Mouse (Mus musculus) adrenal gland, adult 10 weeks (tissue): Measurements from ENCODE around the gene Prr11. TPM values are rescaled to one million over a fixed set of nuclear protein-coding genes. Genes with fewer than 3 reads are reported as not detected.

ENCODE experiments used
- polyA plus RNA-seq: library from polyadenylated mRNA; stranded (reverse); fragments of 350-450 nt; fragmentation: Illumina TruSeq; extraction: RNeasy Lipid Tissue Mini Kit (QIAGEN cat#74804); gene quantifications from one replicate; pipeline ENCODE4 v1.2.3, GENCODE M21; 2014; ENCODE audit warnings: low read depth, low replicate concordance

Gene Prr11
- polyA plus RNA-seq = 5.8 TPM

DNA sequence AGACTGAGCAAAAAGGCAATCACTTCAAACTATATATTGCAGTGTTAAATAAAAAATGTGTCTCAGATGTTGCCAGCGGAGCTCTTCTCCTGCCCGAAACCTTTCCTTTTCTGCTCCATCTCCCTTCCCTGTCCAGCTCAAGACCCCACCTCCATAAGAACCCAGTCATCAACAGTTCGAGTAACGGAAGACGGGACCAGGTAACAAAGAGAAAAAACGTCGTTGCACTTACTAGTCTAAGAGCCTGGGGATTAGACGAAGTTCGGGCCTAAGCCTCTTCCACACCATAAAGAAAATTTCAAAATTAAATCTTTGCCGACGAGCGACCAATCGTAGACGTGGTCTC, at the start of gene Prr11:
TSS of gene Prr11 (minus strand) at position 300 of the 346 bp plus-strand sequence.

DNA sequence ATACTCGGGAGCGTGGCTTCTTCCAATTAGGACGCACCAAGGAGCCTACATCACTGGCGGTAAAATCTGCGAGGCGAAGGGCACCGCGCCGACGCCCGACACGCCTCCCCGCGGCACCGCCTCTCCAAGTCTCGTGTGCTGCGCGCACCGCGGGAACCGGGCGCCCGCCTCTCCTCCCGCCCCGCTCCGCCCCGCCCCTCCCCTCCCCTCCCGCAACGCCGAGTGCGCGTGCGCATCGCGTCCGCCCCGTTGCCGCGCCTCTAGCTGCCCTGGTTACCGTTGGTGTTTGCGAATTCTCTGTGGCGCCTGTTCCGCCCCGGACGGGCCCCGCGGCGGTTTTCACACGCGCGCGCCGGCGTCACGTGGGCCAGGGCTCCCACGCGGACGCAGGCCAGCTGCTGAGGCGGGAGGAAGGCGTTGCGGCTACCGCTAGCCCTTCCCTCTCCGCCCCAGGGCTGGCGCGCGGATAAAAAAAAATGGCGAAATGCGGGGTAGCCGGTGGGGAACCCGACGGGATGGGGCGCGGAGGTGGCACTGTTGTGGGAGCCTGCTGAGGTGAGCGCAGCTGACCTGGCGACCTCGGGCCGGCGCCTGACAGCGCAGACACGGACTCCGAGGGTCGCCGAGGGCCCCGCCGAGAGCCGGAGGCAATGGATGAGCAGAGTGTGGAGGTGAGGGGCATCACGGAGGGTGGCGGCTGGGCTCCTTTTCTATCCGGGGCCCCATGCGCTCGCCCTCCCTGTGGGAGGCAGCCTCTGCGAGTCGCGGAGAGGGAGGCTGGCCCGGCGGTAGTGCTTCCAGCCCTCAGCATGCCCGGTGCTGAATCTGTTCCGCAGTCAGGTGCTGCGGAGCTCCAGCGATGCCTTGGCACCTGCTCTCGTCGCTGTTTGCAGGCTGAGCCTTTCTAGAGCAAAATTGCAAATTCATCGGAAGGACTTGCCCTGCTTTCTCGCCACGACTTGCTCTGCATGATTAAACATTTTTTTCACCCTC, 18.6 kb upstream of the Prr11 start, which contains the start of gene Trim37:
TSS of gene Trim37 (plus strand) at position 254 of the 993 bp plus-strand sequence.

DNA sequence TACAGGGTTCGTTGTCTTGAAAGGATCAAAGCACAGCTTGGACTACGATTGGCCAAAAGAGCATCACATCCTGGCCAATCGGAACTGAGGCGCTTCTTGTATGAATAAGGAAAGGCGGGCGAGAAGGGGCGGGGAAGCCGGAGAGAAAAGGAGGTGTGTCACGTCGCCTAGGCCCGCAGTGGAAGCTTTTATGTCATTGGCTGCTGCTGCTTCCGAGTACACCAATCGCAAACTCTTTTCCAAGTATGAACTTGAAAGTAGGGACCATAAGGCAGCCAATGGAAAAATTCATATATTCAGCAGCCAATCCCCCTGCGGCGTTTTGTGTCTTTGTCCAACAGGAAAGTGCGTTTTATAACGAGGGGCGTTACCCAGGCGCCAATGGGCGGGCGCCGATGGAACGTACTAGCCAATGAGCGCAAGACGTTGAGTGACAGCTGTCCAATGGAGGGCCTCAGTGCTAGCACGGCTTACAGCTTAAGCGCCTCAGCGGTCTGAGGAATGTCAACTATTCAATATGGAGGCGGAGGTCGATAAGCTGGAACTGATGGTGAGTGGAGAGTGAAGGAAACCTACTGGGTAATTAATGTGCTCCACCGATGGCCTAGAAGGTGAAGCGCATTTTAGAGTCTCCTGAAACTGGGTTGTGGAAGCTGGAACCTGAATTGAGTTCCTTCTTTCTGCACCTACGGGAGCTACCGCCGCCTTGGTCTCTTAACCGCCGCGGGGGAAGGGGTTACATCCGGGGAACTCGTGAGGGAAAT, 429 bp upstream of the Prr11 start, which contains the start of gene Ska2:
TSS of gene Ska2 (plus strand) at position 480 of the 764 bp plus-strand sequence.

DNA sequence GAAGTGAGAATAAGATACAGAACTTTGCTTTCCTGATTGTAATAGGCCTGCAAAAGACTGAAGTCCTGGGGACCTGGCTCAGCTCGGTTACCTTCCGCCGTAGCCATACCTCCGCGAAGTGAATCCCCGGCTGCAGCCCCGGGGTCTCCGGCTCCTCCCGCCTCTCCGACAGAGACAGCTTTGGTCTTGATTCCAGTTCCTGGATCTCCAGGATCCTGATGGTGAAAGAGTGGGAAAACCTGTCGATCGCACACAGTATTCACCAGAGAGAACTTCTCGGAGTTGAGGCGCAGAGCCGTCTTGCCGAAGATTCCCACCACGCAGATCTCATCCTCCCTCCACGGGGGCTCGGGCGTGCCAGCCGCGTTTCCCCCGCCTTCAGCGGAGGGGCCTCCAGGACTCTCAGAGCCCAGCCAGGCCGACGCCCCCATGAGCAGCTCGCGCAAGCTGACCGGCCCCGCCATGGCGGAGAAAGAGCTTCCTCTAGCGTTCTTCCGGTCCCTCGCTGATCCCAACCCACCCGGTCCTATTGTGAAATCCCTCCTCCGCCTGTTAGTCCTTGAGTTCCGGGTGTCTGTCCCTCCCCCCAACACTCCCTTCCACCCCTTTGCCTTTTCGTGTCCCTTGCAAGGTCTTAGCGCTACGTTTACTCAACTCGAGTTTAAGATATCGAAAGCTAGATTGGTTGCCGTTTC, 22.1 kb downstream of the Prr11 start, which contains the start of gene Smg8:
TSS of gene Smg8 (minus strand) at position 485 of the 695 bp plus-strand sequence.

DNA sequence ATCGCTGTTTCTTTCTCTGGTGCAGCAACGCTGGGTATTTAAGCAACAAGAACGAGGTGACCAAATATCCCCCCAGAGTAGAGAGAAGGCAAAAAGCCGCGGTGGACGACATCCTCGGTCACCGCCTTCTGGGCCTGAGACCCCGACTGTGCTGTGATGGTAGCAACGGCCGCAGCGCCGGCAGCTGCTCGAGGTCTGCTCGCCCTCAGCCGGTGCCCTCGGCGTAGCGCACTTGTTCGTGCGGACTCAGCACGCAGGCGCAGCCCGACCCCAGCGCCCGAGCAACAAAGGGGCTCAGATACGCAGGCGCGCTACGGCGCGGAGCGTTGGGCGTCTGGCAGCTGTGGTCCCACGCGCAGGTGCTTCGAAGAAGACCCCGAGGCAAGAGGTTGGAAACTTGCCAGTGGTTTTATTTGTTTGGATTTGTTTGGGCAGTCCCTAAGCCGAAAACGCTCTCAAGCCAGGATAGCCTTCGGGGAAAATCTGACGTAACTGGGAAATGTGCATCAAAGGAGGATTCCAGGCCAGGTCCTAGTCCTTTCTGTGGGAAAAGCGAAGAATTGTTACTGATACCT, 34.6 kb downstream of the Prr11 start, which contains the start of gene Gdpd1:
TSS of gene Gdpd1 (minus strand) at position 197 of the 575 bp plus-strand sequence.

Other genes starting within 250 kb of the Prr11 start
- 38.8 TPM for gene Ypel2, start 115.0 kb downstream of the Prr11 start, polyA plus RNA-seq
- 15.5 TPM for gene Gdpd1, start 34.6 kb downstream of the Prr11 start, polyA plus RNA-seq
- 14.1 TPM for gene Smg8, start 21.9 kb downstream of the Prr11 start, polyA plus RNA-seq
- 32.0 TPM for gene Ska2, start 526 bp upstream of the Prr11 start, polyA plus RNA-seq
- 27.7 TPM for gene Trim37, start 18.4 kb upstream of the Prr11 start, polyA plus RNA-seq